Mouse (Mus musculus): ENCODE results near the gene G0s2.
A peak's percentile ranks its signal among the peaks of the same experiment; 100 is the strongest.

G0s2 gene

GRCm38 (mm10) chr1:193243571-193244193, 29.3 kb downstream of the G0s2 start:
- TF ChIP-seq GATA4 (IDR thresholded peaks at IDR 0.05; ENCODE audit: insufficient replicate concordance, low read length): no peak

GRCm38 (mm10) chr1:193242863-193243262, 30.2 kb downstream of the G0s2 start:
- no peak for TF ChIP-seq GATA4 (IDR thresholded peaks at IDR 0.05; ENCODE audit: insufficient replicate concordance, low read length)

GRCm38 (mm10) chr1:193242238-193242637, 30.8 kb downstream of the G0s2 start:
- TF ChIP-seq GATA4 (IDR thresholded peaks at IDR 0.05; ENCODE audit: insufficient replicate concordance, low read length): no peak

- peak; percentile 97 for TF ChIP-seq GATA4 (IDR thresholded peaks at IDR 0.05; ENCODE audit: insufficient replicate concordance, low read length)
Observed at GRCm38 (mm10) chr1:193241436-193241835, 31.6 kb downstream of the G0s2 start.

GRCm38 (mm10) chr1:193238426-193238825, 34.6 kb downstream of the G0s2 start:
- TF ChIP-seq GATA4 (IDR thresholded peaks at IDR 0.05; ENCODE audit: insufficient replicate concordance, low read length): no peak

GRCm38 (mm10) chr1:193234930-193235329, 38.1 kb downstream of the G0s2 start:
- TF ChIP-seq GATA4 (IDR thresholded peaks at IDR 0.05; ENCODE audit: insufficient replicate concordance, low read length): no peak

- no peak for TF ChIP-seq GATA4 (IDR thresholded peaks at IDR 0.05; ENCODE audit: insufficient replicate concordance, low read length)
Observed at GRCm38 (mm10) chr1:193234130-193234645, 38.8 kb downstream of the G0s2 start.

- TF ChIP-seq GATA4 (IDR thresholded peaks at IDR 0.05; ENCODE audit: insufficient replicate concordance, low read length): no peak
Observed at GRCm38 (mm10) chr1:193232732-193233131, 40.3 kb downstream of the G0s2 start.

GRCm38 (mm10) chr1:193230935-193231334, 42.1 kb downstream of the G0s2 start:
- TF ChIP-seq GATA4 (IDR thresholded peaks at IDR 0.05; ENCODE audit: insufficient replicate concordance, low read length): no peak

- TF ChIP-seq GATA4 (IDR thresholded peaks at IDR 0.05; ENCODE audit: insufficient replicate concordance, low read length): no peak
Observed at GRCm38 (mm10) chr1:193230531-193230930, 42.5 kb downstream of the G0s2 start.

GRCm38 (mm10) chr1:193229570-193229969, 43.4 kb downstream of the G0s2 start:
- TF ChIP-seq GATA4 (IDR thresholded peaks at IDR 0.05; ENCODE audit: insufficient replicate concordance, low read length): no peak

GRCm38 (mm10) chr1:193227537-193227936, 45.5 kb downstream of the G0s2 start:
- TF ChIP-seq GATA4 (IDR thresholded peaks at IDR 0.05; ENCODE audit: insufficient replicate concordance, low read length): no peak

GRCm38 (mm10) chr1:193226724-193227522, 46.1 kb downstream of the G0s2 start:
- TF ChIP-seq GATA4 (IDR thresholded peaks at IDR 0.05; ENCODE audit: insufficient replicate concordance, low read length): no peak

GRCm38 (mm10) chr1:193226114-193226513, 46.9 kb downstream of the G0s2 start:
- no peak for TF ChIP-seq GATA4 (IDR thresholded peaks at IDR 0.05; ENCODE audit: insufficient replicate concordance, low read length)

- TF ChIP-seq GATA4 (IDR thresholded peaks at IDR 0.05; ENCODE audit: insufficient replicate concordance, low read length): no peak
Observed at GRCm38 (mm10) chr1:193225531-193225930, 47.5 kb downstream of the G0s2 start.
